Mouse (Mus musculus): ENCODE measurements around the gene Hmga1b. TPM values are rescaled to one million over a fixed set of nuclear protein-coding genes. Genes with fewer than 3 reads are reported as not detected.
"Not testable (repeated sequence)": the region's sequence is repeated elsewhere in the genome, so short reads cannot be mapped to it uniquely, and the experiment has no call there.

Hmga1b gene
- total RNA-seq, 2 experiments from 2014 or later = 5.7 to 12.6 TPM

GRCm38 (mm10) chr11:120731395-120731794 lies 31.2 kb upstream of the Hmga1b start:
- no peak for ATAC-seq (replicated peaks; ENCODE audit: low FRiP score, poor library complexity, severe bottlenecking)

GRCm38 (mm10) chr11:120731858-120732680 lies 30.5 kb upstream of the Hmga1b start, which contains the start of gene Cbr2:
Cbr2 (minus strand) TSS chr11:120732114.
- ATAC-seq (replicated peaks; ENCODE audit: low FRiP score, poor library complexity, severe bottlenecking) = no peak

- no peak for ATAC-seq (replicated peaks; ENCODE audit: low FRiP score, poor library complexity, severe bottlenecking)
Observed at GRCm38 (mm10) chr11:120733521-120733920, 29.1 kb upstream of the Hmga1b start.

GRCm38 (mm10) chr11:120736424-120736823 lies 26.2 kb upstream of the Hmga1b start:
- no peak for ATAC-seq (replicated peaks; ENCODE audit: low FRiP score, poor library complexity, severe bottlenecking)

- ATAC-seq (replicated peaks; ENCODE audit: low FRiP score, poor library complexity, severe bottlenecking) = no peak
Observed at GRCm38 (mm10) chr11:120740981-120741380, 21.6 kb upstream of the Hmga1b start.

GRCm38 (mm10) chr11:120744121-120744701 lies 18.4 kb upstream of the Hmga1b start:
- no peak for ATAC-seq (replicated peaks; ENCODE audit: low FRiP score, poor library complexity, severe bottlenecking)

- no peak for ATAC-seq (replicated peaks; ENCODE audit: low FRiP score, poor library complexity, severe bottlenecking)
Observed at GRCm38 (mm10) chr11:120747974-120748373, 14.6 kb upstream of the Hmga1b start.

GRCm38 (mm10) chr11:120749430-120749829 lies 13.2 kb upstream of the Hmga1b start:
- ATAC-seq (replicated peaks; ENCODE audit: low FRiP score, poor library complexity, severe bottlenecking) = peak; percentile 70; the same call in 1 of the 2 replicates

- no peak for ATAC-seq (replicated peaks; ENCODE audit: low FRiP score, poor library complexity, severe bottlenecking)
Observed at GRCm38 (mm10) chr11:120751606-120752005, 11.0 kb upstream of the Hmga1b start.

- ATAC-seq (replicated peaks; ENCODE audit: low FRiP score, poor library complexity, severe bottlenecking) = no peak
Observed at GRCm38 (mm10) chr11:120760236-120760635, 2.4 kb upstream of the Hmga1b start.

GRCm38 (mm10) chr11:120761811-120762671 lies 553 bp upstream of the Hmga1b start:
- no peak for ATAC-seq (replicated peaks; ENCODE audit: low FRiP score, poor library complexity, severe bottlenecking)

GRCm38 (mm10) chr11:120763121-120763999 lies 766 bp downstream of the Hmga1b start:
- not testable (repeated sequence) for ATAC-seq (replicated peaks; ENCODE audit: low FRiP score, poor library complexity, severe bottlenecking)

GRCm38 (mm10) chr11:120767023-120767422 lies 4.4 kb downstream of the Hmga1b start:
- ATAC-seq (replicated peaks; ENCODE audit: low FRiP score, poor library complexity, severe bottlenecking) = 0 out of 2 replicates have a peak, but pooled peaks have one; percentile 22

GRCm38 (mm10) chr11:120768206-120768605 lies 5.6 kb downstream of the Hmga1b start:
- ATAC-seq (replicated peaks; ENCODE audit: low FRiP score, poor library complexity, severe bottlenecking) = no peak

GRCm38 (mm10) chr11:120772749-120773148 lies 10.2 kb downstream of the Hmga1b start:
- ATAC-seq (replicated peaks; ENCODE audit: low FRiP score, poor library complexity, severe bottlenecking) = no peak

GRCm38 (mm10) chr11:120773463-120774190 lies 11.0 kb downstream of the Hmga1b start:
- no peak for ATAC-seq (replicated peaks; ENCODE audit: low FRiP score, poor library complexity, severe bottlenecking)

- peak; percentile 89 for ATAC-seq (replicated peaks; ENCODE audit: low FRiP score, poor library complexity, severe bottlenecking)
Observed at GRCm38 (mm10) chr11:120775774-120776469, 13.3 kb downstream of the Hmga1b start.

GRCm38 (mm10) chr11:120777123-120777522 lies 14.5 kb downstream of the Hmga1b start:
- ATAC-seq (replicated peaks; ENCODE audit: low FRiP score, poor library complexity, severe bottlenecking) = no peak
